Mouse (Mus musculus): ENCODE data around the gene Wdr24. TPM values are rescaled to one million over a fixed set of nuclear protein-coding genes. Genes with fewer than 3 reads are reported as not detected.

Wdr24 gene
- polyA plus RNA-seq, 1 experiment from 2014 or later = 31.0 TPM

Small RNA genes lying within 50 kb of the gene (microRNA-seq; reads per million reads assigned to microRNA genes)
- gene Mir3082 = 0.91 reads per million
- not detected for gene Mir6966

Other genes starting within 250 kb of the Wdr24 start
- gene Lmf1, start 244.5 kb upstream of the Wdr24 start, polyA plus RNA-seq (2016; fragmentation: Nextera tagmentation; extraction: Ambion mirVana) = 26.3 and 26.6 TPM in 2 replicates
- 1.8 and 2.5 TPM in 2 replicates for gene Gng13, start 106.5 kb upstream of the Wdr24 start, polyA plus RNA-seq (2016; fragmentation: Nextera tagmentation; extraction: Ambion mirVana)
- 60.7 and 66.2 TPM in 2 replicates for gene Chtf18, start 96.2 kb upstream of the Wdr24 start, polyA plus RNA-seq (2016; fragmentation: Nextera tagmentation; extraction: Ambion mirVana)
- gene Rpusd1, start 96.0 kb upstream of the Wdr24 start, polyA plus RNA-seq (2016; fragmentation: Nextera tagmentation; extraction: Ambion mirVana) = 23.7 and 25.5 TPM in 2 replicates
- gene Mslnl, start 87.6 kb upstream of the Wdr24 start, polyA plus RNA-seq (2016; fragmentation: Nextera tagmentation; extraction: Ambion mirVana) = 0.11 TPM in 1 of 2 replicates, not detected in the other
- gene Msln, start 69.2 kb upstream of the Wdr24 start, polyA plus RNA-seq (2016; fragmentation: Nextera tagmentation; extraction: Ambion mirVana) = 0.55 and 0.65 TPM in 2 replicates
- 23.9 and 25.9 TPM in 2 replicates for gene Narfl, start 49.9 kb upstream of the Wdr24 start, polyA plus RNA-seq (2016; fragmentation: Nextera tagmentation; extraction: Ambion mirVana)
- 59.9 and 69.1 TPM in 2 replicates for gene Haghl, start 38.0 kb upstream of the Wdr24 start, polyA plus RNA-seq (2016; fragmentation: Nextera tagmentation; extraction: Ambion mirVana)
- 0.62 and 1.2 TPM in 2 replicates for gene Ccdc78, start 37.0 kb upstream of the Wdr24 start, polyA plus RNA-seq (2016; fragmentation: Nextera tagmentation; extraction: Ambion mirVana)
- 62.3 and 67.8 TPM in 2 replicates for gene Fam173a, start 30.7 kb upstream of the Wdr24 start, polyA plus RNA-seq (2016; fragmentation: Nextera tagmentation; extraction: Ambion mirVana)
- gene AC134908.4, start 28.0 kb upstream of the Wdr24 start, polyA plus RNA-seq (2016; fragmentation: Nextera tagmentation; extraction: Ambion mirVana) = 0.95 and 1.0 TPM in 2 replicates
- gene Metrn, start 26.5 kb upstream of the Wdr24 start, polyA plus RNA-seq (2016; fragmentation: Nextera tagmentation; extraction: Ambion mirVana) = 118 and 137 TPM in 2 replicates
- gene Fbxl16, start 14.5 kb upstream of the Wdr24 start, polyA plus RNA-seq (2016; fragmentation: Nextera tagmentation; extraction: Ambion mirVana) = 5.0 and 5.1 TPM in 2 replicates
- gene Jmjd8, start 5.2 kb downstream of the Wdr24 start, polyA plus RNA-seq (2016; fragmentation: Nextera tagmentation; extraction: Ambion mirVana) = 50.5 and 55.1 TPM in 2 replicates
- gene Stub1, start 9.8 kb downstream of the Wdr24 start, polyA plus RNA-seq (2016; fragmentation: Nextera tagmentation; extraction: Ambion mirVana) = 396 and 400 TPM in 2 replicates
- gene Rhbdl1, start 13.7 kb downstream of the Wdr24 start, polyA plus RNA-seq (2016; fragmentation: Nextera tagmentation; extraction: Ambion mirVana) = 1.2 and 1.4 TPM in 2 replicates
- 0.92 and 1.4 TPM in 2 replicates for gene Gm20683, start 18.1 kb downstream of the Wdr24 start, polyA plus RNA-seq (2016; fragmentation: Nextera tagmentation; extraction: Ambion mirVana)
- 26.3 and 27.2 TPM in 2 replicates for gene Rhot2, start 21.2 kb downstream of the Wdr24 start, polyA plus RNA-seq (2016; fragmentation: Nextera tagmentation; extraction: Ambion mirVana)
- gene Wdr90, start 37.9 kb downstream of the Wdr24 start, polyA plus RNA-seq (2016; fragmentation: Nextera tagmentation; extraction: Ambion mirVana) = 53.8 and 56.1 TPM in 2 replicates
- 17.3 and 20.2 TPM in 2 replicates for gene Mcrip2, start 45.1 kb downstream of the Wdr24 start, polyA plus RNA-seq (2016; fragmentation: Nextera tagmentation; extraction: Ambion mirVana)
- gene Mettl26, start 51.4 kb downstream of the Wdr24 start, polyA plus RNA-seq (2016; fragmentation: Nextera tagmentation; extraction: Ambion mirVana) = 68.1 and 69.8 TPM in 2 replicates
- gene Wfikkn1, start 57.2 kb downstream of the Wdr24 start, polyA plus RNA-seq (2016; fragmentation: Nextera tagmentation; extraction: Ambion mirVana) = 7.8 and 12.6 TPM in 2 replicates
- 30.9 and 34.0 TPM in 2 replicates for gene Rab40c, start 96.1 kb downstream of the Wdr24 start, polyA plus RNA-seq (2016; fragmentation: Nextera tagmentation; extraction: Ambion mirVana)
- 62.9 and 69.3 TPM in 2 replicates for gene Pigq, start 121.3 kb downstream of the Wdr24 start, polyA plus RNA-seq (2016; fragmentation: Nextera tagmentation; extraction: Ambion mirVana)
- 0.88 TPM in 1 of 2 replicates, not detected in the other for gene Nhlrc4, start 121.3 kb downstream of the Wdr24 start, polyA plus RNA-seq (2016; fragmentation: Nextera tagmentation; extraction: Ambion mirVana)
- 0.35 and 0.36 TPM in 2 replicates for gene A930017K11Rik, start 128.9 kb downstream of the Wdr24 start, polyA plus RNA-seq (2016; fragmentation: Nextera tagmentation; extraction: Ambion mirVana)
- gene Capn15, start 162.2 kb downstream of the Wdr24 start, polyA plus RNA-seq (2016; fragmentation: Nextera tagmentation; extraction: Ambion mirVana) = 34.3 and 40.1 TPM in 2 replicates
- gene Rab11fip3, start 245.9 kb downstream of the Wdr24 start, polyA plus RNA-seq (2016; fragmentation: Nextera tagmentation; extraction: Ambion mirVana) = 24.5 and 25.3 TPM in 2 replicates